Mouse (Mus musculus) stomach, postnatal 0 days (tissue): ENCODE measurements around the gene Bcas3.

Experiments
- CTCF ChIP-seq: IDR thresholded peaks from 2 replicates; pipeline ENCODE4 v1.5.1; 2016; ENCODE audit warnings: antibody characterized with exemption, low read depth, mild to moderate bottlenecking, moderate library complexity
- EP300 ChIP-seq: optimal IDR thresholded peaks from 2 replicates; pipeline ENCODE3; 2016; ENCODE audit warnings: antibody characterized with exemption

DNA sequence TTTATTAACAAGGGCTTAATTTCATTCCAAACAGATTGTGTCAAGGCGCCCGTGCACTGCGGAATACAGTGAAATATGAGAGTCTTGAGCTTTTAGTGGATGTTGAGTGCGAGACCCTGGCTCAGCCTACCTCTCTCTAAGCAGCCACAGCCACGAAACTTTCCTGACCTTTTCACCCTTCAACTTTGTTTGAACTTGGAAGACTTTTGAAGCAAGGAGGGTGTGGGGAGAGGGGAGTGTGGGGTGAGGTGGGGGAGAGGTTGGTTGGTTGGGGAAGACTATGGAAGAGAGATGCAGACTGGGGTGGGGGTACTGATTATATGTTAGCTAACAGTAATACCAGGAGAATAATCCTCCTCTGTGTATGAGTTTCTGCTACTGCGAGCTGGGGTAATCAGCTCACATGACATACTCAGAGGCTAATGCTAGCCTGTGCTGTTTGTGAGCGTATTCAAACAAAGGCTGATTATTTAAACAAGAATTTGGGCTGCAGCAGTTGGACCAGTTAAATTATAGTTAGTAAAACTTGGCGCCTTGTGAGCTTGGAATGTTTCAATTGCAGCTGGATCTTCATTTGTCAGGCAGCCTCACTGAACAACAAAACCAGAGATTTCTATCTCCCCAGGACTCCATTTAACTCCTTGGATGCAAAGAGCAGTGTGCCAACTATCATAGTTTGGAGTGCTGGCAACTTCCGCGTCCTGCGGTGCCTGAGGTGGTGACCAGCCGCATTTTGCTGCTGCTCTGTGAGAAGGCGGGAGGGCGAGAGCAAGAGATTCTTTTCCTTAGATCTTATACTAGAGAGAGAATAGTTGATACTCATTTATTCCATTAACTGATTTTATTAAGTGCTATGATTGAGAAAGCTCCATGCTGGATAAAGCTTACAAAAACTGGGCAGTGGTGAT, 343.8 kb downstream of the Bcas3 start:
- TF ChIP-seq CTCF (no peak), EP300 (no peak)
